Mouse (Mus musculus) B cell, adult 2 months (primary cell): Measurements from ENCODE around the gene Olfr513.

Experiments used
- DNase-seq, 2 experiments: peaks; one replicate each; pipeline ENCODE4 v3.0.0; 2022

Gene Olfr513

DNA sequence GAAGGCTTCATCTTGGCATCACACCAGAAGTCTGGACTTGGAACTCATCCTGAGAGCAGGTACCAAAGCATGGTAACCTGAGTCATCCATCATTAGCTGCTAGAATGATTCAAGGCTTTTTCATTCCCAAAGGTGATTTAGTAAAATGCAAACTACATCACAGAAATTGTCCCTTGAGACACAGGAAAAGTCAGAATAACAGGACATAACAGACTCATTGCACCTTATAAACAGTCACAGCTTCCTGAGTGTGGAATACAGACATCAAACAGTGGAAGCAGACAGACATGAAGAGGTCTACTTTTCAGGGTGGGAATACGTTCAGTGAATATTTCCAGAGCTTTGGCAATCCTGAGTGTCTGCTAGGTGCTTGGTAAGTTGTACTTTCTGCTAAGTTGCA is at the start of gene Olfr513:
Gene Olfr513, plus strand, starts transcription at position 301 of the 400 bp plus-strand sequence.
- DNase-seq, result no peak

DNA sequence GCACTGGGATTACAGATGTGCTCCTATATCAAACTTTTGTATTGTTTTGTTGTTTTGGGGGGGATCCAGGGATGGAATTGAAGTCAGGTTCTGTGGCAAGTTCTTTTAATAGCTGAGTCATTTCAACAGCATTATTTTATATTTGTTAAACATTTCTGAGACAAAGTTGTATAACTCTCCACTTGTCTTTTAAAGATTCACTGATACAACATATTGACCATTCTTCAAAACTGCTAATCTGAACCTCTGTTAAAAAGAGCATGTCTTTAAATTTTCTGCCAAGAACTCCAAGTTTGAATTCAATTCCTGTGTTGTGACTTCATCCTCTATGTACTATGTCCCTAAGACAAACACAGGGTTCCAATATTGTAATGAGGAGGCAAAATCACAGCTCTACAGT is 37.8 kb upstream of the Olfr513 start, which contains the start of gene Olfr512:
Gene Olfr512, plus strand, starts transcription at position 301 of the 400 bp plus-strand sequence.
- DNase-seq, result no peak

DNA sequence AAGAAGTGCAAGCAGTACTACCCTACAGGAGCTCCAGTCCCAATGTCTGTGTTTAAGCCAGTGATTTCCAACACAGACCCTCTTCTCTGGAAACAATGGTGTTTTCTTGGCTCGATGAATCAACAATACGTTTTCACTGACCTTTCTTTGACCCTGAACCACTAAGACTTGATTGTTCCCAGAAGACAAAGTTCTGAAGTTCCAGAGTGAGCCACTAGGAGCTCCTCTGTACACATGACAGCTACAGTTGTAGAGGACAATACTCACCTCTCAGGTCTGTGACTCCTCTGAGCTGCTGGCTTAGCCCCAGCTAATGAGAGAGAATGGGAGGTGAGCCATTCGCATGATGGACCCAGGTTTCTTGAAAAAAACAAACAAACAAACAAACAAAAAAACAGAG is 9.6 kb downstream of the Olfr513 start:
- DNase-seq, result no peak

DNA sequence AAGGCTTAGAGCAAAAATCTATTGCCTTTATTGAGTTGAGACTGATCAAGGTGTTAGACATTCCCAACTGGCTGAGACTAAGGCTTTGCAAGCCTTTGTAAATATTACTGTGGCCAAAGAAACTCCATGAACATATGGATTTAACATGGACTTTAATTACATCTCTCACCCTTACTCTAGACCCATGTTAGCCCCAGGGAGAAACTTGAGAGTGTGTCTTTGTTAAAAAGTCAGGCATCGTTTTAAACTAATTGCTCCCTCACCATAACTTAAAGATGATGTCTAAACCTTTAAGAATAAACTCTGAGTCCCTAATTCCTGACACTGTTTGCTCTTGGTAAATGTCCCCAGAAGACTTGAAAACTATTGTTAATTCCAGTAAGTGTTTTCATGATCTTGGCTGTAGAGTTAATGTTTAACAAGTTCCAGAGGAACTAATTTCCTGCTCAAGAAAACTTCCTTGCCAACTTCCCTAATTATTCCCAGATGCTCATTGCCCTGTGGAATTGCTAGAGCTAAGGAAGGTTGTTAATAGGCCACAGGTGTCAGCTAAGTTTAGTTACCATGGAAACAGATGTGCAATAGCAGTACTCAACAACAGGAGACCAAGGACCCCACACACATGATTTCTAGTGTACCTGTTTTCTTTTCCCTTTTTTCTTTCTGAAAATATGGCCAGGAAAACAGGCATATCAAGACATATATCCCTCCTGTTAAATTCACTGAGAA is 46.6 kb downstream of the Olfr513 start:
- no peak for DNase-seq
